Mouse (Mus musculus) lung, adult 2 months (tissue): ENCODE measurements around the gene Llgl2.

ENCODE experiments used
- CTCF ChIP-seq: fragments of 200-500 bp; IDR thresholded peaks from 2 replicates; pipeline ENCODE4 v1.5.1; 2011; ENCODE audit warnings: mild to moderate bottlenecking, low read length, control low read depth; ENCODE audit not compliant: insufficient read depth
- POLR2A ChIP-seq: fragments of 200-500 bp; IDR thresholded peaks from 2 replicates; pipeline ENCODE4 v1.6.1; 2011; ENCODE audit warnings: low read depth, mild to moderate bottlenecking, control low read depth, low read length, borderline replicate concordance; ENCODE audit errors: extremely low read depth

- TF ChIP-seq CTCF (no peak), POLR2A (no peak)
Measured at GRCm38 (mm10) chr11:115838895-115839311, 15.1 kb downstream of the Llgl2 start.
